Mouse (Mus musculus) c-Kit-positive CD71-positive TER-119-positive erythroid progenitor cells, embryonic 14.5 days (primary cell): ENCODE results near the gene Nans.

Experiments
- DNase-seq: peaks from one replicate; pipeline ENCODE4 v3.0.0-alpha.2; 2013; ENCODE audit warnings: low spot score

Nans gene

GRCm38 (mm10) chr4:46485696-46486417 is 3.2 kb upstream of the Nans start:
- peak; percentile 59 for DNase-seq

- DNase-seq: no peak
These were observed 1.7 kb upstream of the Nans start for GRCm38 (mm10) chr4:46487348-46487747.

- DNase-seq: no peak
These were observed 4.0 kb downstream of the Nans start for GRCm38 (mm10) chr4:46493071-46493470.

- no peak for DNase-seq
These were observed 6.5 kb downstream of the Nans start for GRCm38 (mm10) chr4:46495543-46495942.

GRCm38 (mm10) chr4:46497286-46497892 is 8.3 kb downstream of the Nans start:
- DNase-seq: peak; percentile 79

- DNase-seq: no peak
These were observed 9.5 kb downstream of the Nans start for GRCm38 (mm10) chr4:46498511-46498910.

- peak; percentile 61 for DNase-seq
These were observed 9.9 kb downstream of the Nans start for GRCm38 (mm10) chr4:46498976-46499375.

GRCm38 (mm10) chr4:46502606-46503502 is 13.8 kb downstream of the Nans start:
- DNase-seq: no peak

GRCm38 (mm10) chr4:46503881-46504280 is 14.8 kb downstream of the Nans start:
- no peak for DNase-seq

GRCm38 (mm10) chr4:46505361-46506057 is 16.5 kb downstream of the Nans start:
- no peak for DNase-seq

- DNase-seq: peak; percentile 94
These were observed 18.0 kb downstream of the Nans start for GRCm38 (mm10) chr4:46506801-46507610.

GRCm38 (mm10) chr4:46507736-46508460 is 18.9 kb downstream of the Nans start:
- peak; percentile 87 for DNase-seq

- no peak for DNase-seq
These were observed 31.4 kb downstream of the Nans start for GRCm38 (mm10) chr4:46520491-46520890.

- no peak for DNase-seq
These were observed 32.4 kb downstream of the Nans start for GRCm38 (mm10) chr4:46521457-46521856.

- no peak for DNase-seq
These were observed 34.3 kb downstream of the Nans start for GRCm38 (mm10) chr4:46523324-46523723.

- DNase-seq: no peak
These were observed 37.2 kb downstream of the Nans start for GRCm38 (mm10) chr4:46526226-46526625.

GRCm38 (mm10) chr4:46526798-46527557 is 37.9 kb downstream of the Nans start:
- DNase-seq: peak; percentile 72

- DNase-seq: no peak
These were observed 38.5 kb downstream of the Nans start for GRCm38 (mm10) chr4:46527558-46527926.

- DNase-seq: no peak
These were observed 40.7 kb downstream of the Nans start for GRCm38 (mm10) chr4:46529722-46530121.

- no peak for DNase-seq
These were observed 43.5 kb downstream of the Nans start for GRCm38 (mm10) chr4:46532511-46532910.
